Mouse (Mus musculus): ENCODE data around the gene Podnl1. TPM values are rescaled to one million over a fixed set of nuclear protein-coding genes. Genes with fewer than 3 reads are reported as not detected.
A peak's percentile ranks its signal among the peaks of the same experiment; 100 is the strongest.

The Podnl1 gene
- polyA plus RNA-seq (2016; fragmentation: Nextera tagmentation; extraction: Ambion mirVana) = 0.14 TPM in 1 of 2 replicates, not detected in the other

GRCm38 (mm10) chr8:84125656-84126055 lies at the start of gene Podnl1:
Gene Podnl1, plus strand, starts transcription at chr8:84125989.
- Histone ChIP-seq H3K4me2 (no peak within 1 kb of the TSS), H3K27me3 (replicated peaks) (peaks cover 21% of the 10 kb centered on the region), H3K4me3 (no peak within 1 kb of the TSS), H3K27ac (ENCODE audit: poor library complexity, severe bottlenecking) (no peak within 1 kb of the TSS), H3K4me1 (replicated peaks) (peaks cover 5% of the 10 kb centered on the region; the same call in 1 of the 2 replicates), H3K9ac (no peak within 1 kb of the TSS), H3K36me3 (no peaks in the 10 kb centered on the region), H3K9me3 (replicated peaks) (no peaks in the 10 kb centered on the region)
- 64% methylated on average over 9 of the region's 9 CpGs for WGBS
- no peak for ATAC-seq (ENCODE audit: insufficient number of reproducible peaks, low FRiP score)

- no peaks in the 10 kb centered on the region for H3K27me3 ChIP-seq (replicated peaks)
- H3K27ac ChIP-seq (ENCODE audit: poor library complexity, severe bottlenecking) = no peak overlapping the region
- WGBS = 52% methylated on average over 1 of the region's 1 CpGs
- H3K36me3 ChIP-seq = peaks cover 42% of the 10 kb centered on the region
- H3K4me3 ChIP-seq = no peak overlapping the region
- peaks cover 24% of the 10 kb centered on the region for H3K4me1 ChIP-seq (replicated peaks)
- H3K9me3 ChIP-seq (replicated peaks) = no peaks in the 10 kb centered on the region
- no peak overlapping the region for H3K4me2 ChIP-seq
- H3K9ac ChIP-seq = no peak overlapping the region
- no peak for ATAC-seq (ENCODE audit: insufficient number of reproducible peaks, low FRiP score)
These were observed 49.4 kb upstream of the Podnl1 start for GRCm38 (mm10) chr8:84076412-84076811.

- Histone ChIP-seq H3K27ac (ENCODE audit: poor library complexity, severe bottlenecking) (no peak overlapping the region), H3K9me3 (replicated peaks) (no peaks in the 10 kb centered on the region), H3K27me3 (replicated peaks) (no peaks in the 10 kb centered on the region), H3K4me2 (no peak overlapping the region), H3K4me1 (replicated peaks) (peaks cover 20% of the 10 kb centered on the region), H3K4me3 (no peak overlapping the region), H3K36me3 (peaks cover 45% of the 10 kb centered on the region), H3K9ac (no peak overlapping the region)
- 78% methylated on average over 3 of the region's 3 CpGs for WGBS
- ATAC-seq (ENCODE audit: insufficient number of reproducible peaks, low FRiP score) = no peak
These were observed 48.9 kb upstream of the Podnl1 start for GRCm38 (mm10) chr8:84076849-84077248.

GRCm38 (mm10) chr8:84079206-84079605 lies 46.6 kb upstream of the Podnl1 start:
- no peak for ATAC-seq (ENCODE audit: insufficient number of reproducible peaks, low FRiP score)
- no peak overlapping the region for H3K9ac ChIP-seq
- H3K9me3 ChIP-seq (replicated peaks) = no peaks in the 10 kb centered on the region
- H3K4me3 ChIP-seq = no peak overlapping the region
- H3K36me3 ChIP-seq = peaks cover 65% of the 10 kb centered on the region
- peaks cover 10% of the 10 kb centered on the region; the same call in 1 of the 2 replicates for H3K4me1 ChIP-seq (replicated peaks)
- H3K4me2 ChIP-seq = no peak overlapping the region
- WGBS = 57% methylated on average over 5 of the region's 5 CpGs
- H3K27ac ChIP-seq (ENCODE audit: poor library complexity, severe bottlenecking) = no peak overlapping the region
- H3K27me3 ChIP-seq (replicated peaks) = no peaks in the 10 kb centered on the region

- no peak for ATAC-seq (ENCODE audit: insufficient number of reproducible peaks, low FRiP score)
- Histone ChIP-seq H3K4me2 (no peak overlapping the region), H3K4me1 (replicated peaks) (peaks cover 6% of the 10 kb centered on the region; the same call in 1 of the 2 replicates), H3K4me3 (no peak overlapping the region), H3K9me3 (replicated peaks) (no peaks in the 10 kb centered on the region), H3K9ac (no peak overlapping the region), H3K36me3 (peaks cover 84% of the 10 kb centered on the region), H3K27ac (ENCODE audit: poor library complexity, severe bottlenecking) (no peak overlapping the region), H3K27me3 (replicated peaks) (no peaks in the 10 kb centered on the region)
- 35% methylated on average over 8 of the region's 8 CpGs for WGBS
These were observed 42.0 kb upstream of the Podnl1 start for GRCm38 (mm10) chr8:84083829-84084241.

GRCm38 (mm10) chr8:84084341-84085115 lies 41.3 kb upstream of the Podnl1 start:
- ATAC-seq (ENCODE audit: insufficient number of reproducible peaks, low FRiP score) = no peak
- Histone ChIP-seq H3K36me3 (peaks cover 90% of the 10 kb centered on the region), H3K9ac (no peak overlapping the region; the same call in 1 of the 2 replicates), H3K27me3 (replicated peaks) (no peaks in the 10 kb centered on the region), H3K27ac (ENCODE audit: poor library complexity, severe bottlenecking) (no peak overlapping the region), H3K4me3 (no peak overlapping the region), H3K9me3 (replicated peaks) (no peaks in the 10 kb centered on the region), H3K4me1 (replicated peaks) (no peaks in the 10 kb centered on the region), H3K4me2 (peak overlapping the region; percentile 25)
- 58% methylated on average over 42 of the region's 42 CpGs for WGBS

GRCm38 (mm10) chr8:84087156-84087555 lies 38.6 kb upstream of the Podnl1 start:
- no peak overlapping the region for H3K27ac ChIP-seq (ENCODE audit: poor library complexity, severe bottlenecking)
- no peaks in the 10 kb centered on the region for H3K27me3 ChIP-seq (replicated peaks)
- no peak for ATAC-seq (ENCODE audit: insufficient number of reproducible peaks, low FRiP score)
- no peak overlapping the region for H3K4me3 ChIP-seq
- H3K4me2 ChIP-seq = no peak overlapping the region
- H3K9ac ChIP-seq = no peak overlapping the region
- no peaks in the 10 kb centered on the region for H3K9me3 ChIP-seq (replicated peaks)
- 87% methylated on average over 7 of the region's 7 CpGs for WGBS
- no peaks in the 10 kb centered on the region for H3K4me1 ChIP-seq (replicated peaks)
- peaks cover 89% of the 10 kb centered on the region for H3K36me3 ChIP-seq

GRCm38 (mm10) chr8:84087821-84088220 lies 38.0 kb upstream of the Podnl1 start:
- no peak overlapping the region for H3K4me2 ChIP-seq
- H3K27me3 ChIP-seq (replicated peaks) = no peaks in the 10 kb centered on the region
- no peaks in the 10 kb centered on the region for H3K4me1 ChIP-seq (replicated peaks)
- H3K9me3 ChIP-seq (replicated peaks) = no peaks in the 10 kb centered on the region
- no peak overlapping the region for H3K27ac ChIP-seq (ENCODE audit: poor library complexity, severe bottlenecking)
- WGBS = 92% methylated on average over 14 of the region's 14 CpGs
- no peak overlapping the region for H3K9ac ChIP-seq
- peaks cover 89% of the 10 kb centered on the region for H3K36me3 ChIP-seq
- no peak for ATAC-seq (ENCODE audit: insufficient number of reproducible peaks, low FRiP score)
- no peak overlapping the region for H3K4me3 ChIP-seq

- no peak for ATAC-seq (ENCODE audit: insufficient number of reproducible peaks, low FRiP score)
- H3K9me3 ChIP-seq (replicated peaks) = no peaks in the 10 kb centered on the region
- peaks cover 89% of the 10 kb centered on the region for H3K36me3 ChIP-seq
- no peaks in the 10 kb centered on the region for H3K4me1 ChIP-seq (replicated peaks)
- no peak overlapping the region for H3K4me2 ChIP-seq
- no peak overlapping the region for H3K9ac ChIP-seq
- 81% methylated on average over 9 of the region's 9 CpGs for WGBS
- H3K27me3 ChIP-seq (replicated peaks) = no peaks in the 10 kb centered on the region
- no peak overlapping the region for H3K4me3 ChIP-seq
- no peak overlapping the region for H3K27ac ChIP-seq (ENCODE audit: poor library complexity, severe bottlenecking)
These were observed 36.5 kb upstream of the Podnl1 start for GRCm38 (mm10) chr8:84089277-84089676.

- Histone ChIP-seq H3K4me2 (no peak overlapping the region), H3K27ac (ENCODE audit: poor library complexity, severe bottlenecking) (no peak overlapping the region), H3K9me3 (replicated peaks) (no peaks in the 10 kb centered on the region), H3K4me1 (replicated peaks) (no peaks in the 10 kb centered on the region), H3K36me3 (peaks cover 89% of the 10 kb centered on the region), H3K27me3 (replicated peaks) (no peaks in the 10 kb centered on the region), H3K9ac (no peak overlapping the region), H3K4me3 (no peak overlapping the region)
- 91% methylated on average over 8 of the region's 8 CpGs for WGBS
- ATAC-seq (ENCODE audit: insufficient number of reproducible peaks, low FRiP score) = no peak
These were observed 35.2 kb upstream of the Podnl1 start for GRCm38 (mm10) chr8:84090585-84090984.

- no peak overlapping the region for H3K4me3 ChIP-seq
- no peaks in the 10 kb centered on the region for H3K27me3 ChIP-seq (replicated peaks)
- no peak overlapping the region for H3K9ac ChIP-seq
- 72% methylated on average over 8 of the region's 8 CpGs for WGBS
- H3K9me3 ChIP-seq (replicated peaks) = no peaks in the 10 kb centered on the region
- no peak for ATAC-seq (ENCODE audit: insufficient number of reproducible peaks, low FRiP score)
- no peaks in the 10 kb centered on the region for H3K4me1 ChIP-seq (replicated peaks)
- H3K4me2 ChIP-seq = no peak overlapping the region
- H3K36me3 ChIP-seq = peaks cover 95% of the 10 kb centered on the region
- H3K27ac ChIP-seq (ENCODE audit: poor library complexity, severe bottlenecking) = no peak overlapping the region
These were observed 29.7 kb upstream of the Podnl1 start for GRCm38 (mm10) chr8:84096061-84096460.

Measured in heart, embryonic 12.5 days (tissue).